Mouse (Mus musculus): ENCODE data around the gene Klrb1a.

Klrb1a gene

DNA sequence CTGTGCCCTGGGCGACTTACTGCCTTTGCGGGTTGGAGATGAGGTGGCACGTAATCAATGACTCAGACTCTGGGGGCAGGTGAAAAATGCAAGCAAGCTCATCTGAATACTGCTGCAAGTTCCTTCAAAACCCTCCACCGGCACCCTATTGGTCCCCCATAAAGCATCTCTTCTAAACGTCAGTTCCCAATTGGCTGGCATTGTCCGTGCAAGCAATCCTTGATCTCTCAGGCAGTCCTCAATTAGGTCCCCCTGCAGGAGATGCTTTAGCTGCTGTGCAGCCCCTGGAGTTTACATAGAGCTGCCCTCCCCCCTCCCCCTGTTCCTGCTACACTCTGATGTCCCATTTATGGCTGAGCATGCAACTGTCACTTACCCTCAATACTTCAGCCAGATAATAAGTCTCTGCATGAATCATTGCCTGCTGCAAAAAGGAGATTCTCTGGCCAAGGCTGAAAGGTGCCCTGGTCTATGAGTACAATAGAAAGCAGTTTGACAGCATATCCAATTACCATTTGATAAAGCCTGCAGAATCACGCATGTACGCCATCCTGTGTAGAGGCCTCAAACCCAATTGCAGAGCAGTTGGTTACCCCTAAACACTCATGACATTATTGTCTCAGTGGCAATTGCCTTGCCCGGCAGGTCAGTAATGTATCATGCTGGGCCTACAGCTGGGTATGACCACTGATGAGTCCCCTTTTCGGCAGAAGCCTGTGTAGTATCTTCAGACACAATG is 20.7 kb downstream of the Klrb1a start:
- in situ Hi-C loops (cut with MboI, MseI), result loop anchor here (25.0 kb wide), 1 partner anchor 1535 kb away; the partner anchor contains the start of gene Klra8

DNA sequence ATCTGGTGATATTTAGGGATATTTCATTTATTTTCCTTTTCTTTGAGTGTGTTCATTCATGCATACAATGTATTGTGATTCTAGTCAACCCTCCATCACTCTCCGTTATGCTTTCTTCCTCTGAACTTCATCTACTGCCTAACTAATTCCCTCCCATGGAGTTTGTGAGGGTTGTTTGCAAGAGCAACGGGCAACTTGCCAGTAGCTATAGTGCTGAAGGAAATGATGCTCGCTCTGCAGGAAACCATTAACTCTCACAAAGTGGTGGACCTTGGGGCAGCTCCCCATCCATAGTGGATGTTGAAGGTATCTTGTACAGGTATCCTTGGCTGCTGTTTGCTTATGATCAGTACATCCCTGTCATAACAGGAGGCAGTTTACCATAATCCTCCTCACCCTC is 21.3 kb downstream of the Klrb1a start:
- in situ Hi-C loops (cut with MboI, MseI), result loop anchor here (25.0 kb wide), 1 partner anchor 1535 kb away; the partner anchor contains the start of gene Klra8

- in situ Hi-C loops (cut with MboI, MseI), result loop anchor here (5.0 kb wide), 1 partner anchor 143 kb away; no protein-coding TSS in a partner anchor
Observed at GRCm38 (mm10) chr6:128599555-128599954, 23.8 kb downstream of the Klrb1a start.

GRCm38 (mm10) chr6:128598256-128599047 is 24.9 kb downstream of the Klrb1a start:
- in situ Hi-C loops (cut with MboI, MseI), result loop anchor here (5.0 kb wide), 1 partner anchor 144 kb away; no protein-coding TSS in a partner anchor

GRCm38 (mm10) chr6:128597121-128597522 is 26.2 kb downstream of the Klrb1a start:
- in situ Hi-C loops (cut with MboI, MseI), result loop anchor here (5.0 kb wide), 1 partner anchor 145 kb away; no protein-coding TSS in a partner anchor

DNA sequence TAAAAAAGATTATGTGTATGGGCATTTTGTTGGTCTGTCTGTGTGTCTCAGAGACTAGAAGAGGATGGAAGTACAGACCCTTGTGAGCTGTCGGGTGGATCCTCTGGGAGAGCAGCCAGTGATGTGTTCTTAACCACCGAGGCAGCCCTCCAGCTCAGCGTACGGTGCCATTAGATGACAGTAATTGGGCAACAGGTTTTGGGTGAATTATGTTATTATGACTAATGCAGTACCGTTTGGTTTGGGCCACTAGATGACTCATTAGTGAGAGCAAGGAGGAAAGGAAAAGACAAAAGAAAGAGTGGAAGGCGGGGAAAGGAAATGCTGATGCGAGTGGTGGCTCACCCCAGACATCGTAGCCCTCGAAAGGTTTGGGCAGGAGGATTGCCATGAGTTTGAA is 28.7 kb downstream of the Klrb1a start:
- in situ Hi-C loops (cut with MboI, MseI), result loop anchor here (5.0 kb wide), 1 partner anchor 148 kb away; no protein-coding TSS in a partner anchor

DNA sequence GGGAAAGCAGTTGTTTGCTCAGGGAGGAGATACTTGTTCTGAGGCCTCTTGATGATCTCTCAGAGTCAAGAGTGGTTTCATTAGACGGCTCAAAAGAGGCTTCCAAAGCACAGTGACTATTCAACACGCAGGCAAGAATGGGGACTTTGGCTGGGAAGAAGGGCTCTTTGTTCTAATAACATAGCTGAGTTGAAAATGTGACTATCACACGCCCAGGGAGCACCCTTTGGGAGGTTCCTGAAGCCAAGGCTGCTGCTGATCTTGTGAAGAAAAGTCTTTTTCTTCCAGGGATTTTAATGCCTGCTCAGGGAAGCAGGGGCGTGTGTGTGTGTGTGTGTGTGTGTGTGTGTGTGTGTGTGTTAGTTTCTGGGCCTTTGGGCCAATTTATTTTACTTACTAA is 33.9 kb downstream of the Klrb1a start:
- in situ Hi-C loops (cut with MboI, MseI), result no loop called here

- in situ Hi-C loops (cut with MboI, MseI), result no loop called here
Observed at GRCm38 (mm10) chr6:128587619-128588018, 35.7 kb downstream of the Klrb1a start.

GRCm38 (mm10) chr6:128585642-128586245 is 37.6 kb downstream of the Klrb1a start:
- in situ Hi-C loops (cut with MboI, MseI), result no loop called here

DNA sequence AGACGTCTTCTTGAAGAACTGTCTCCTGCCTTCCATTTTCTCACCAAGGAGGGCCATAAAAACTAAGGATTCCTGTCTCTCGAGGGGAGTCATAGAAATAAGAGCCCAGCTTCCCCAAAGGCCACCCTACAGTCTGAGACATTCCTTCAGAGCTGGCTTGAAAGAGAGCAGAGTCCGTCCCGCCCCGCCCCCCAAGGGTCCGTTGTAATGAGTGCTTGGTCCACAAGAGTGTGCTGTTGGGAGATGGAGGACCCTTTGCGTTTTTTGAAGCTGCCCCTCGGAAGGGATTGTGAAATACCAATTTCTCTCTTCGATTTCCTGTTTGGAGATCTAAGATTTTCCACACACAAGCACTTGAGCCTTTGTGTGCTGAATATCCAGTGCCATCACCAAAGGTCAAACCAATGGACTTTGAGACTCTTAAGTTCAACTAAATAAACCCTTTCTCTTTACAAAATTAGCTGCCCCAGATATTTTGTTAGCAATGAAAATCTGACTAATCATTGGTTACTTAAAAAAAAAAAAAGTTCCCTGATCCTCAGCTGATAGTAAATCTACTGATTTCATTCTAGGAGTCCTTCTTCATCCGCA is 39.2 kb downstream of the Klrb1a start:
- in situ Hi-C loops (cut with MboI, MseI), result no loop called here

DNA sequence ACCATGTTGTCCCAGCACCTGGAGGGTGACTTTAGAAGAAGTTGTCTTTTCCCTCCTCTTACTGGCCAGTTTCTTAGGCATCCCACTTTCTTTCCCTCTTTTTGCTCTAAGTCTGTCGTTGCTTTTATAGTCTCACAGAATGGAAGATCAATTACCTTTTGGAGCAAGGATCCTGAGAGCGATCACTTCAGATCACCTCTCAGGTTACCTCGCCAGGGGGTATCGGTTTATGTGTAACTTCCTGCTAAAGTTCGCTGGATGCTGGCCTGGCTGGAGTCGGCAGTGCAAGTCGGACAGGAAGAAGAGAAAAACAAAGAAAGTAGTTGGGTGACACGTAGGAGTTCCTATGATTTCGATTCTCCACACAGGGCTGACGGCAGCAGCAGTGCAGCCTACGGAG is 41.8 kb downstream of the Klrb1a start, which contains the start of gene A2ml1:
Gene A2ml1 (minus strand): TSS at position 101 of the 400 bp plus-strand sequence.
- in situ Hi-C loops (cut with MboI, MseI), result no loop called here

DNA sequence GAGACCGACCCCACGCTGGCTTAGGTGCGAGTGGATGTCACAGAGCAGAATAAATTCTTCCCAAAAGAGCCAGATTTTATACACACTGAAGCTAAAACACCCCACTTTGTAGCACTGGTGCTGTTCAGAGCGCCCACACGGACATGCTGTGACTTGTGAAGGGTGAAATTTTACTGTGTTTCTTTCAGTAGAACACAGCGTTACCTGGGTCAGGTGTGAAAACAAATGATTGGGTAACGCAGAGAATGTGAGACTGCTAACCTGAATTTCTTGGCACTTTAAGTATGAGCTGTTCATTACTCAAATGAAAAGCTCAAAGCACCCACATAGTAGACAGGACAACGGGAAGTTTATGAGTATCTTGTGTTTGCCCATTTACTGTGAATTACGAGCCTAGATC is 46.0 kb downstream of the Klrb1a start:
- in situ Hi-C loops (cut with MboI, MseI), result no loop called here

- in situ Hi-C loops (cut with MboI, MseI), result no loop called here
Observed at GRCm38 (mm10) chr6:128566589-128566988, 56.7 kb downstream of the Klrb1a start.

Measured in regulatory T cell (primary cell).